Mouse (Mus musculus): ENCODE measurements around the gene Ascc1.

Gene Ascc1

GRCm38 (mm10) chr10:60075159-60075558, 72.6 kb downstream of the Ascc1 start:
- DNase-seq (ENCODE audit: extremely low read depth, insufficient read length, low spot score) = no peak

GRCm38 (mm10) chr10:60077226-60077625, 74.6 kb downstream of the Ascc1 start:
- DNase-seq (ENCODE audit: extremely low read depth, insufficient read length, low spot score) = no peak

GRCm38 (mm10) chr10:60077736-60078560, 75.3 kb downstream of the Ascc1 start:
- DNase-seq (ENCODE audit: extremely low read depth, insufficient read length, low spot score) = no peak

- no peak for DNase-seq (ENCODE audit: extremely low read depth, insufficient read length, low spot score)
Measured at GRCm38 (mm10) chr10:60078561-60078917, 75.9 kb downstream of the Ascc1 start.

- no peak for DNase-seq (ENCODE audit: extremely low read depth, insufficient read length, low spot score)
Measured at GRCm38 (mm10) chr10:60080171-60080570, 77.6 kb downstream of the Ascc1 start.

- DNase-seq (ENCODE audit: extremely low read depth, insufficient read length, low spot score) = no peak
Measured at GRCm38 (mm10) chr10:60080601-60080981, 78.0 kb downstream of the Ascc1 start.

- no peak for DNase-seq (ENCODE audit: extremely low read depth, insufficient read length, low spot score)
Measured at GRCm38 (mm10) chr10:60080982-60081825, 78.6 kb downstream of the Ascc1 start.

- no peak for DNase-seq (ENCODE audit: extremely low read depth, insufficient read length, low spot score)
Measured at GRCm38 (mm10) chr10:60081905-60082304, 79.3 kb downstream of the Ascc1 start.

- no peak for DNase-seq (ENCODE audit: extremely low read depth, insufficient read length, low spot score)
Measured at GRCm38 (mm10) chr10:60084065-60084464, 81.5 kb downstream of the Ascc1 start.

GRCm38 (mm10) chr10:60092311-60092710, 89.7 kb downstream of the Ascc1 start:
- DNase-seq (ENCODE audit: extremely low read depth, insufficient read length, low spot score) = no peak

GRCm38 (mm10) chr10:60093751-60094150, 91.1 kb downstream of the Ascc1 start:
- no peak for DNase-seq (ENCODE audit: extremely low read depth, insufficient read length, low spot score)

GRCm38 (mm10) chr10:60095558-60095957, 93.0 kb downstream of the Ascc1 start:
- DNase-seq (ENCODE audit: extremely low read depth, insufficient read length, low spot score) = no peak

- no peak for DNase-seq (ENCODE audit: extremely low read depth, insufficient read length, low spot score)
Measured at GRCm38 (mm10) chr10:60096302-60096701, 93.7 kb downstream of the Ascc1 start.

- DNase-seq (ENCODE audit: extremely low read depth, insufficient read length, low spot score) = no peak
Measured at GRCm38 (mm10) chr10:60097146-60097545, 94.5 kb downstream of the Ascc1 start.

GRCm38 (mm10) chr10:60097774-60098173, 95.2 kb downstream of the Ascc1 start:
- no peak for DNase-seq (ENCODE audit: extremely low read depth, insufficient read length, low spot score)

GRCm38 (mm10) chr10:60105391-60106145, 103.0 kb downstream of the Ascc1 start:
- no peak for DNase-seq (ENCODE audit: extremely low read depth, insufficient read length, low spot score)

GRCm38 (mm10) chr10:60106146-60106530, 103.5 kb downstream of the Ascc1 start, which contains the start of gene Spock2:
Gene Spock2 (plus strand): TSS chr10:60106219.
- no peak for DNase-seq (ENCODE audit: extremely low read depth, insufficient read length, low spot score)

GRCm38 (mm10) chr10:60106531-60107186, 104.1 kb downstream of the Ascc1 start:
- DNase-seq (ENCODE audit: extremely low read depth, insufficient read length, low spot score) = no peak

- no peak for DNase-seq (ENCODE audit: extremely low read depth, insufficient read length, low spot score)
Measured at GRCm38 (mm10) chr10:60107448-60107847, 104.8 kb downstream of the Ascc1 start.

- DNase-seq (ENCODE audit: extremely low read depth, insufficient read length, low spot score) = no peak
Measured at GRCm38 (mm10) chr10:60108321-60109111, 105.9 kb downstream of the Ascc1 start.

Measured in 3134 (cell line).